Mouse (Mus musculus): ENCODE measurements at regions not wholly inside any gene's neighbourhood (a gene's known extent, or its start where the extent isn't known, plus 50 kb on each side); places are given as distances from the start of the nearest gene placed in this dataset.

- no peak overlapping the region for H3K4me2 ChIP-seq (ENCODE audit: low read depth, low read length)
- no peak overlapping the region for H3K9ac ChIP-seq (ENCODE audit: low read depth, low read length)
- H3K36me3 ChIP-seq (ENCODE audit: control insufficient read depth, insufficient read depth) = no peaks in the 10 kb centered on the region
- 28% methylated on average over 5 of the region's 5 CpGs for WGBS (ENCODE audit: insufficient replicate concordance)
- no peak for ATAC-seq (ENCODE audit: low read depth)
- H3K9me3 ChIP-seq (replicated peaks; ENCODE audit: control insufficient read depth, low read length) = no peaks in the 10 kb centered on the region
- no peaks in the 10 kb centered on the region for H3K4me1 ChIP-seq (ENCODE audit: control insufficient read depth, low read depth, low read length)
- no peaks in the 10 kb centered on the region for H3K27me3 ChIP-seq (ENCODE audit: control insufficient read depth, insufficient read depth, low read depth, low read length)
- no peak overlapping the region for H3K4me3 ChIP-seq (ENCODE audit: low read depth, low read length)
- H3K27ac ChIP-seq (ENCODE audit: low read length) = no peak overlapping the region
These were observed 318.6 kb downstream of the Epm2a start for GRCm38 (mm10) chr10:11661660-11662250.

- Histone ChIP-seq H3K4me1 (ENCODE audit: control insufficient read depth, low read depth, low read length) (no peaks in the 10 kb centered on the region), H3K4me2 (ENCODE audit: low read depth, low read length) (no peak overlapping the region), H3K9ac (ENCODE audit: low read depth, low read length) (no peak overlapping the region), H3K9me3 (replicated peaks; ENCODE audit: control insufficient read depth, low read length) (no peaks in the 10 kb centered on the region; the same call in 1 of the 2 replicates), H3K36me3 (ENCODE audit: control insufficient read depth, insufficient read depth) (no peaks in the 10 kb centered on the region), H3K27ac (ENCODE audit: low read length) (no peak overlapping the region), H3K4me3 (ENCODE audit: low read depth, low read length) (no peak overlapping the region), H3K27me3 (ENCODE audit: control insufficient read depth, insufficient read depth, low read depth, low read length) (no peaks in the 10 kb centered on the region)
- no peak for ATAC-seq (ENCODE audit: low read depth)
- whole genome bisulfite sequencing (ENCODE audit: insufficient replicate concordance) = 51% methylated on average over 2 of the region's 2 CpGs
These were observed 366.5 kb downstream of the Epm2a start for GRCm38 (mm10) chr10:11709742-11710141.

GRCm38 (mm10) chr10:11724775-11725174 is 381.6 kb downstream of the Epm2a start:
- ATAC-seq (ENCODE audit: low read depth) = no peak
- H3K36me3 ChIP-seq (ENCODE audit: control insufficient read depth, insufficient read depth) = no peaks in the 10 kb centered on the region
- no peak overlapping the region for H3K4me2 ChIP-seq (ENCODE audit: low read depth, low read length)
- H3K27ac ChIP-seq (ENCODE audit: low read length) = no peak overlapping the region
- H3K9me3 ChIP-seq (replicated peaks; ENCODE audit: control insufficient read depth, low read length) = no peaks in the 10 kb centered on the region; the same call in 1 of the 2 replicates
- WGBS (ENCODE audit: insufficient replicate concordance) = 63% methylated on average over 7 of the region's 7 CpGs
- no peaks in the 10 kb centered on the region for H3K27me3 ChIP-seq (ENCODE audit: control insufficient read depth, insufficient read depth, low read depth, low read length)
- H3K4me3 ChIP-seq (ENCODE audit: low read depth, low read length) = no peak overlapping the region
- H3K4me1 ChIP-seq (ENCODE audit: control insufficient read depth, low read depth, low read length) = no peaks in the 10 kb centered on the region
- no peak overlapping the region for H3K9ac ChIP-seq (ENCODE audit: low read depth, low read length)

- no peak for ATAC-seq (ENCODE audit: low read depth)
These were observed 386.3 kb downstream of the Epm2a start for GRCm38 (mm10) chr10:11729536-11729935.

GRCm38 (mm10) chr10:11739574-11740368 is 396.6 kb downstream of the Epm2a start:
- no peak overlapping the region for H3K4me2 ChIP-seq (ENCODE audit: low read depth, low read length)
- H3K9ac ChIP-seq (ENCODE audit: low read depth, low read length) = no peak overlapping the region
- H3K27me3 ChIP-seq (ENCODE audit: control insufficient read depth, insufficient read depth, low read depth, low read length) = no peaks in the 10 kb centered on the region
- H3K36me3 ChIP-seq (ENCODE audit: control insufficient read depth, insufficient read depth) = no peaks in the 10 kb centered on the region
- no peak for ATAC-seq (ENCODE audit: low read depth)
- H3K9me3 ChIP-seq (replicated peaks; ENCODE audit: control insufficient read depth, low read length) = no peaks in the 10 kb centered on the region
- H3K4me3 ChIP-seq (ENCODE audit: low read depth, low read length) = no peak overlapping the region
- no peaks in the 10 kb centered on the region for H3K4me1 ChIP-seq (ENCODE audit: control insufficient read depth, low read depth, low read length)
- 73% methylated on average over 5 of the region's 5 CpGs for WGBS (ENCODE audit: insufficient replicate concordance)
- no peak overlapping the region for H3K27ac ChIP-seq (ENCODE audit: low read length)

More at GRCm38 (mm10) chr10:11729536-11729935, 386.3 kb downstream of the Epm2a start:
- Histone ChIP-seq H3K4me2 (ENCODE audit: low read depth, low read length) (no peak overlapping the region), H3K4me1 (ENCODE audit: control insufficient read depth, low read depth, low read length) (no peaks in the 10 kb centered on the region), H3K9ac (ENCODE audit: low read depth, low read length) (no peak overlapping the region), H3K27ac (ENCODE audit: low read length) (no peak overlapping the region), H3K36me3 (ENCODE audit: control insufficient read depth, insufficient read depth) (no peaks in the 10 kb centered on the region), H3K9me3 (replicated peaks; ENCODE audit: control insufficient read depth, low read length) (no peaks in the 10 kb centered on the region), H3K4me3 (ENCODE audit: low read depth, low read length) (no peak overlapping the region), H3K27me3 (ENCODE audit: control insufficient read depth, insufficient read depth, low read depth, low read length) (no peaks in the 10 kb centered on the region)
- WGBS (ENCODE audit: insufficient replicate concordance) = 52% methylated on average over 2 of the region's 2 CpGs

GRCm38 (mm10) chr10:11745587-11745986 is 402.4 kb downstream of the Epm2a start:
- H3K36me3 ChIP-seq (ENCODE audit: control insufficient read depth, insufficient read depth) = no peaks in the 10 kb centered on the region

GRCm38 (mm10) chr10:11746959-11747358 is 403.8 kb downstream of the Epm2a start:
- no peak overlapping the region for H3K27ac ChIP-seq (ENCODE audit: low read length)
- no peaks in the 10 kb centered on the region for H3K4me1 ChIP-seq (ENCODE audit: control insufficient read depth, low read depth, low read length)
- H3K4me2 ChIP-seq (ENCODE audit: low read depth, low read length) = no peak overlapping the region
- no peaks in the 10 kb centered on the region for H3K9me3 ChIP-seq (replicated peaks; ENCODE audit: control insufficient read depth, low read length)
- no peak overlapping the region for H3K9ac ChIP-seq (ENCODE audit: low read depth, low read length)
- no peak overlapping the region for H3K4me3 ChIP-seq (ENCODE audit: low read depth, low read length)
- H3K27me3 ChIP-seq (ENCODE audit: control insufficient read depth, insufficient read depth, low read depth, low read length) = no peaks in the 10 kb centered on the region
- ATAC-seq (ENCODE audit: low read depth) = no peak
- H3K36me3 ChIP-seq (ENCODE audit: control insufficient read depth, insufficient read depth) = no peaks in the 10 kb centered on the region

More at GRCm38 (mm10) chr10:11745587-11745986, 402.4 kb downstream of the Epm2a start:
- Histone ChIP-seq H3K27ac (ENCODE audit: low read length) (no peak overlapping the region), H3K9ac (ENCODE audit: low read depth, low read length) (no peak overlapping the region), H3K4me2 (ENCODE audit: low read depth, low read length) (no peak overlapping the region), H3K9me3 (replicated peaks; ENCODE audit: control insufficient read depth, low read length) (no peaks in the 10 kb centered on the region), H3K4me3 (ENCODE audit: low read depth, low read length) (no peak overlapping the region), H3K27me3 (ENCODE audit: control insufficient read depth, insufficient read depth, low read depth, low read length) (no peaks in the 10 kb centered on the region), H3K4me1 (ENCODE audit: control insufficient read depth, low read depth, low read length) (no peaks in the 10 kb centered on the region)
- 60% methylated on average over 4 of the region's 4 CpGs for WGBS (ENCODE audit: insufficient replicate concordance)
- ATAC-seq (ENCODE audit: low read depth) = no peak

- H3K27ac ChIP-seq (ENCODE audit: low read length) = no peak overlapping the region
- H3K4me2 ChIP-seq (ENCODE audit: low read depth, low read length) = no peak overlapping the region
- 50% methylated on average over 5 of the region's 5 CpGs for WGBS (ENCODE audit: insufficient replicate concordance)
- H3K4me1 ChIP-seq (ENCODE audit: control insufficient read depth, low read depth, low read length) = no peaks in the 10 kb centered on the region
- H3K9ac ChIP-seq (ENCODE audit: low read depth, low read length) = no peak overlapping the region
- no peaks in the 10 kb centered on the region for H3K27me3 ChIP-seq (ENCODE audit: control insufficient read depth, insufficient read depth, low read depth, low read length)
- H3K4me3 ChIP-seq (ENCODE audit: low read depth, low read length) = no peak overlapping the region
- no peaks in the 10 kb centered on the region for H3K36me3 ChIP-seq (ENCODE audit: control insufficient read depth, insufficient read depth)
- H3K9me3 ChIP-seq (replicated peaks; ENCODE audit: control insufficient read depth, low read length) = no peaks in the 10 kb centered on the region
- no peak for ATAC-seq (ENCODE audit: low read depth)
These were observed 412.0 kb downstream of the Epm2a start for GRCm38 (mm10) chr10:11755105-11755730.

GRCm38 (mm10) chr10:11777894-11778293 is 434.7 kb downstream of the Epm2a start:
- H3K4me3 ChIP-seq (ENCODE audit: low read depth, low read length) = no peak overlapping the region
- ATAC-seq (ENCODE audit: low read depth) = no peak
- no peak overlapping the region for H3K27ac ChIP-seq (ENCODE audit: low read length)
- H3K4me2 ChIP-seq (ENCODE audit: low read depth, low read length) = no peak overlapping the region
- no peaks in the 10 kb centered on the region for H3K4me1 ChIP-seq (ENCODE audit: control insufficient read depth, low read depth, low read length)
- no peaks in the 10 kb centered on the region for H3K36me3 ChIP-seq (ENCODE audit: control insufficient read depth, insufficient read depth)
- H3K9me3 ChIP-seq (replicated peaks; ENCODE audit: control insufficient read depth, low read length) = no peaks in the 10 kb centered on the region; the same call in 1 of the 2 replicates
- no peaks in the 10 kb centered on the region for H3K27me3 ChIP-seq (ENCODE audit: control insufficient read depth, insufficient read depth, low read depth, low read length)
- 57% methylated on average over 6 of the region's 6 CpGs for WGBS (ENCODE audit: insufficient replicate concordance)
- H3K9ac ChIP-seq (ENCODE audit: low read depth, low read length) = no peak overlapping the region
